Mouse (Mus musculus) megakaryocyte, adult 5-6 weeks (primary cell): ENCODE data around the gene Specc1. TPM values are rescaled to one million over a fixed set of nuclear protein-coding genes. Genes with fewer than 3 reads are reported as not detected.

ENCODE experiments used
- ATAC-seq: 2 replicates; pipeline ENCODE4 v1.8.0; 2016; ENCODE audit warnings: mild to moderate bottlenecking, inconsistent platforms; ENCODE audit not compliant: poor library complexity, severe bottlenecking
- total RNA-seq, 2 experiments: library from RNA; stranded (forward) in 1 of 2; stranded (reverse) in 1 of 2; fragments of 153-499, 151-499 nt in 1 of 2; fragments of 221-1000, 200-1000 nt in 1 of 2; gene quantifications; 2 replicates each; pipeline versions ENCODE4 v1.2.3 to v1.2.4; 2015 to 2017

Specc1 gene
- total RNA-seq, 2 experiments from 2014 or later = 23.9 to 54.5 TPM

DNA sequence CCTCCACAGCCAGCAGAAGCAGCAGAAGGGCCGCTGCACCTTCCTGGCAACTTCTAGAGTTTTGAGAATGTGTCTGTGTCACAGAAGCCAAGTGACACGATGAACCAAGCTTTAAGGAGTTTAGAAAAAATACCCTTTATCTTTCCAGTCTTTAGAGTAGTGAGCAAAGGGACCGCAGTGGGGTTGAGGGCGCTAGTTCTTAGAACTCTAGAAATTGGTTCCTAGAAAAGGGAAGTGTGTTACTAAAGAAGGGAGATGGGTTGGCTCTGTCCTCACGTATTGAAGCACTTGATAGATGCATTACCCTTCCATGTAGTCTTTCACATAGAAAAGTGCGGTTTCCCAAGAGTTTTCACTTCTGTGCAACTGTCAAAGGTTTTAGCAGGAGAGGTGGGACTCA lies 191.9 kb downstream of the Specc1 start:
- peak; percentile 56 for ATAC-seq

DNA sequence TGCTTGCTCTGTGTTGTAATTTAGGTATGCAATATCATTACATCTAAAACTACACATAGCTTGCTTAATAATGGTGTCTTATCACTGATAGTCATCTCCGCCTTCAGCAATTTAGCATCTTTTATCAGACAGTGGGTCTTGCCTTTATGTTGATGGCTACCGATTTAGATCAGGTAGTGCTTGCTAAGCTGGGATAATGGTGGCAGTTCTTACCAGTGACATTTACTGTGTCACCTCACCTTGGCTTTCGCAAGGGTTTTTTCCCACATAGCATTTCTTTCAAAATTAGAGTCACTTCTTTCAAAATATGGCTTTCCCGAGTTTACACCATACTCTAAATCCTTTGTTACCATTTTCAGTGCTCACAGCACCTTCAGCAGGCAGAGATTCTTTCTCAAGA lies 196.5 kb downstream of the Specc1 start:
- peak; percentile 38; the same call in 1 of the 2 replicates for ATAC-seq

DNA sequence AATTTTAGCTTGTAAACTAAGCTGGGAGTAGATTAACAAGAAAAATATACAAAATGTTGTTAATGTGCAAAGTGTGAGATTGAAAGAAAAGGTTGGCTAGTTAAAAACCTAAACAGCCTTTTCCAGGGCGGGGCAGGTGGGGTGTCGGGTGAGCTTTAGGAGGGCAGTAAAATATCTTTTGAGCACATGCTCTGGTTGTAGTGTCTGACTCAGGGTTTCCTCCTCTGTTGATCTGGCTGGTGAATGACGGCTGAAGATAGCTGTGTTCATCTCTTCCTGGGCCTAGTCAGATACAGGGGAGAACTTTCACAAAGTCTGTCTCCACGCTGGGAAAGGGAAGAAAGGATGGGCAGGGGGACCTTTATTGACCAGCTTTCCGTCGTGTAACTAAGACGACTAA lies 203.2 kb downstream of the Specc1 start:
- ATAC-seq = no peak

DNA sequence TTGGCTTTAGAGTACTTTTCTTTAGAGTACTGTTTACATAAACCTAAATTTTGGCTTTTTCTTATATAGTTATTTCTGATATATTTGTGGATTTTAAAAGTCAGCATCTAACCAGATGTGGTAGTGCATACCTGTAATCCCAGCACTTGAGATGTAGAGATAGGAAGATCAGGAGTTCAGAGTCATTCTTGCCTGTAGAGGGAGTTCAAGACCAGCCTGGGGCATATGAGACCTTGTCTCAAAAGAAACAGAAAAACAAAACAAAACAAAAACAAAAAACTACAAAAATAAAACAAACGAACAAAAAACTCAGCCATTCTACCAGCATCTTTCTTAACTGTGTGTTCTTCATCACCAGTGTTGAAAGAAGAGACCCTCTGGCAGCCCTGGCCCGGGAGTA lies 204.9 kb downstream of the Specc1 start:
- no peak for ATAC-seq

DNA sequence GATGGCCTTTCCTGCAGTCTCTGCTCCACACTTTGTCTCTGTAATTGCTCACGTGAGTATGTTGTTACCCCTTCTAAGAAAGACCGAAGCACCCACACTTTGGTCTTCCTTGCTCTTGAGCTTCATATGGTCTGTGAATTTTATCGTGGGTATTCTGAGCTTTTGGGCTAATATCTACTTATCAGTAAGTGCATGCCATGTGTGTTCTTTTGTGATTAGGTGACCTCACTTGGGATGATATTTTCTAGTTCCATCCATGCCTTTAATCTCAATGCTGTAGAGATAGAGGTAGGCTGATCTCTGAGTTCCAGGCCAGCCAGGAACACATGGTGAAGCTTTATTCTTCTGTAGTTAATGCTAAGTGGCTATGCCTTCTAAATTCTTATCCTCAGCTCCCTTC lies 207.8 kb downstream of the Specc1 start:
- ATAC-seq = no peak

DNA sequence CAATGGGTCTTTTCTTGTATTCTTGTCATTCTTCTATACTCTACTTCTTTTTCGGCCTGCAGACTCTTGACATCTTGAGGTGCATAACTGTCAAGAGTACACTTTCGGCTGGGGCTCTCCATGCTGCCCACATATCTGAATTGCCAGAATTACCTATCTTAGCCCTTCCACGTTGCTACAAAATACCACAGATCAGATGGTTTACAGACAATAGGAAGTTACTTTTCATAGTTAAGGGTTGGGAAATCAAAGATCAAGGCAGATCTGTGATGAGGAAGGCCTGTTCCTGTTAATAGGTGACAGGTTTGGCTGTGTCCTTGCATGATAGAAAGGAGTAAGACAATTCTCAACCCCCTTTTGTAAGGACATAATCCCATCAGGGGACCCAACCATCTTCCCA lies 209.9 kb downstream of the Specc1 start:
- peak; percentile 51 for ATAC-seq

DNA sequence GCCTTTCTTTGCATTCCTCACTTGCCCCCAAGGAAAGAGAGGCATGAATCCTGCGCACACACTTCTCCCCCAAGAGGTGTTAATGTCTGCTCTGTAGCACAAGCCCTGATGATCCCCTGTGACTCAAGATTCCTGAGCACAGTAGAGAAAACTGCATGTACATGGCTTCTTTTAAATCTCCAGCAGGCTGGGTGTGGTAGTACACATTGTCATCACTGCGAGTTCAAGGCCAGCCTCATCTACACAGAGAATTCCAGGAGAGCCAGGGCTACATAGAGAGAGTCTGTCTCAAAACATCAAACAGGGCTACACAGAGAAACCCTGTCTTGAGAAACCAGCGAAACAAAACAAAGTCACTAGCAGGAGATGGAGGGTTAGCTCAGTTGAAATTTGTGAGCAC lies 211.6 kb downstream of the Specc1 start:
- no peak for ATAC-seq

DNA sequence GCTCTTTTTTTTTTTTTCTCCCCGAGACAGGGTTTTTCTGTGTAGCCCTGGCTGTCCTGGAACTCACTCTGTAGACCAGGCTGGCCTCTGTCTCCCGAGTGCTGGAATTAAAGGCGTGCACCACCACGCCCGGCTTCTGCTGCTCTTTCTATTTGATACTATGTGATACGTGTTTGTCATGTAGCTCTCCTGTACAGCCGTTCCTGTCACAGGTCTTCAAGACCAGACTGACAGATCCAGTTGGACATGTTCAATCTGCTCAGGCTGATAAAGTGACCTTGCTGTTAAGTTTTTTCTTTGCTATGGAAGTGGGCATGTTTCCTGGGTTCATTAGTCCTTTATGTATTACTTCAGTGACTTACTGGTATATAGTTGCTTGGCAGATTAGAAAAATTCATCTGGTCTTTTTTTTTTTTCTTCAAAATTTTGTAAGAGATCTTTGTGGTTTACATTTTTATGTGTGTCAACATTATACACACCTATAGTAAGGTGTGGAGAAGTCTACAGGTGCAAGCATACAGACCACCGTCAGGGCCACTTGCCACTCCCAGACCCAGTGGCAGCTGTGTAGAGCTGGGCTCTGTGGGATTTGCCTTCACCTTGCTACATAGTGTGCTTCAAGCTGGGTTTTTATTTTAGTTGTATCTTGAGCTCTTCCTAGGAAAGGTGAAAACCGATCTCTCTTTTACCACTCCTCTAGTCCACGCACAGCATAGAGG lies 221.0 kb downstream of the Specc1 start:
- no peak for ATAC-seq

DNA sequence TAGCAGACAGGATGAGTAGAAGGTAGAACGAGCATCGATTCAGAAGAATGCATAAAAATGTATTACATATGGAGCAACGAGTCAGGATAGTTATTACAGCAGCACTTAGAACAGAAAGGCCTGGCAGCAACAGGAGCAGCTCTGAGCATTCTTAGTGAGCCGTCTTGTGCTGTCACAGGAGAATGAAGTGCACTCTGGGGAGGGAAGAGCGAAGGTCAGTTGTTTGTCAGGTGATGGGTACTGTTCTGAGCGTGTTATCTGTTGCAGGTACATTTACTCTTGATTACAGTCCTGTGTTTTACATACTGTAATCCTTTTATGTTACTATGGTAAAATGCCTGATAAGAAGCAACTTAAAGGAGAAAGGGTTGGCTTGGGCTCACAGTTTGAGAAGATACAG lies 224.2 kb downstream of the Specc1 start:
- no peak for ATAC-seq

DNA sequence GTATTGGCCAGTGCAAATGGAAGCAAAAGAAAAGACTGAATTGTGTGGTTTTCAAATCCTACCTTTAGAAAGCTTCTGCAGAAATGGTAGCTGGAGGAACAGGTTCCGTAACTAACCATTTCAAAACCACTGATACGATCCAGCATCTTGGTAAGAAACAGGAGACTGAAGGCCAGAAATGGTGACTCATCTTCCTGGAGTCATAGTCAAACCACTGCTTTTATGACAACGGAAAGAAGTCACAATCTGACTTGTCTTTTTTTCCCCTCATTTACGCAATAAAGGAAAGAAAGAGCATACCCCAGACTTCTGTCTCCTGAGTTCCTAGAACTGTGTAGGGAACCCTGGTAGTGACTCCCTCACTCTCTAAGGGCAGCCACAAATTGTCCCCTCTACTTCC lies 228.3 kb downstream of the Specc1 start:
- ATAC-seq = peak; percentile 71

DNA sequence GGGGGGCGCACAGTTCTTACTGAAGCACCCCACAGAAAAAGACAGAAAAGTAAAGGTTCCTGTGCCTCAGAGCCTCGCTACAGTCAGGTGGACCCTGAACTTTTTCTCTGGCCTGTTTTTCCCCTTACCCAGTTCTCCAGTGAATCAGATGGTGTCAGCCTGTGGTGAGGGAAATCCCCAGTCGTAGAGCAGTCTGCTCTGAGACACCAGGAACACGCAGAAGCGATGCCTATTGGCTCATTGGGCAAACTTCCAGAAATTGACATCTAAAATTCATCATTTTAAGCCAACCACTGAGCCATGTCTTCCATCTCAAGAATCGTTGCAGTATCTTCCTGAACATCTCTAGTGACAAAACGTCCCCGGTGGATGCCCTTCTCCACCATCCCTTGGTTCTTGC lies 230.5 kb downstream of the Specc1 start:
- no peak for ATAC-seq

DNA sequence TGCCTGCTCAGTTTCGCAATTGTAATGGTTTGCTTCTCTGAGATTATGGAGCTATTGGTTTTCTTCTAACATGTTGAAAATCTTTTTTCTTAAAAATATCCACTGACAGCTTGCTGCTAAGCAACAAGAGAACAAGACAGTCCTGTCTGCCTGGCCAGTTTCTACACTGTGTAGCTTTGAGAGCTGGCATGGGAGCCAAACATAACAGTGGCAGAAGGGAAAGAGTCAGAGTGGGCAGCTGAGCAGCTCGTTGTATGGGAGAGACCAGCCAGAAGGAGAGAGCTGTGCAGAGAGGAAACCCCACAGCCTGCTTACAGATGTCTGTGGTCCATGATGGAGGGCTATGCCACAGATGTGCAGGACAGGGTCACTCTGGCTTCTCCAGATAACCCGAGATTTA lies 235.5 kb downstream of the Specc1 start:
- no peak for ATAC-seq

DNA sequence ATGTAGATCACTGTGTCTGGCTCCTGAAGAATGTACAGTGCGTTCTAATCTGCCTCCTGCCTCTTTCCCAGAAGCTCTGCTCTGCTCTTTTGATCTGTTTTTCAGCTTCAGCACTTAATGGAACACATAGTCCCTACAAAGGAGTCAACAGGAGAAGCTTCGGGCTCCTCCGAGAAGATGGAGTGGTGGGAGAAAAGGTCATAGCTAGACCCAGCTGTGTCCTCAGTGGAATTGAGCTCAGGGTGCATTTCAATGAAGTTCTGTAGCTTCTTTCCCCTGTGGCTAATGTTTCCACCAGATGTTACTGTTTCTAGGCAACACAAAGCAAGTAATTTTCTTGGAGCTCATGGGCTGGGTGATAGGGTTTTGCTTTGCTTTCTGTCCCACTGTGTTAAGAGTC lies 236.6 kb downstream of the Specc1 start:
- no peak for ATAC-seq

DNA sequence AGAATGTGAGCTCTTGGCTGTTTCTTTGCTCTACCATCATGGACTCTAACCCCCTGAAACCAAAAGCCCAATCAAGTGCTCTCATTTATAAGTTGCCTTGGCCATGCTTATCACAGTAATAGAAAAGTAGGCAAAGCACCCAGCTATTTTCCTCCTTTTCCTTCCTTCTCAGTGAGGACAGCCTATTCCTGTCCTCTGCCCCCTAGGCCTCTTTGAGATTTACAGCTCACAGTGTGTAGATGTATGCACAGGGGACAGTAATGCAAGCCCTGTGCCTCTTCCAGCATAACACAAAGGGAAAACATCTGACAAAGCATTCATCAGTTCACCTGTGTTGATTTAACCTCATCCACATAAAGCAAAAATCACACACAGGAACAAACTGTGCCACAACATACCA lies 237.7 kb downstream of the Specc1 start:
- ATAC-seq = no peak

DNA sequence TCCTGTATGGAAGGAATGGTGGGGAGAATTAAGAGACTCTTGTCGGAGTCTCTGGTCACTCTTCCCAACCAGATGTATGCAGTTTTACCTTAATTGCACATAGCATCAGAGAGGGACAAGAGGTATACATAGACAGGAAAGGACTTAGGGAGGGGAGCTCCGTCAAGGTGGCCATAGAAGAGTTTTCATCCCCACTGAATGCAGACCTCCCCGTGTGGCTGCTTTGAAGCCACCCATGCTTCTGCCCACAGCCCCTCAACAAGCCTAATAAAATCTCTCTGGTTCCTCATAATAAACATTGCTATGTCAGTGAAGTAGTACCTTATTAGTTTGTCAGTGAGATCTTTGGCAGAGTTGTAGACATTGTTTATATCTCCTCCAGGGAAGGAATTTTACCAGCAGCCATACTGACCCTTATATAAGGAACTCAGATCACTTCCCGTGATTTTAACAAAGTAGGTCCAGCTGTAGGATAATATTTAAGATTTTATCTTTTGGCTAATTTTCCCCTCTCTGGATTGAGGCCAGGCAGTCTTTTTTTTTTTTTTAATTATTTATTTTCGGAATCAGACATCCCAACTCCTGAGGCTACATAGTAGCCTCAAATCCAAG lies 244.4 kb downstream of the Specc1 start:
- ATAC-seq = no peak

DNA sequence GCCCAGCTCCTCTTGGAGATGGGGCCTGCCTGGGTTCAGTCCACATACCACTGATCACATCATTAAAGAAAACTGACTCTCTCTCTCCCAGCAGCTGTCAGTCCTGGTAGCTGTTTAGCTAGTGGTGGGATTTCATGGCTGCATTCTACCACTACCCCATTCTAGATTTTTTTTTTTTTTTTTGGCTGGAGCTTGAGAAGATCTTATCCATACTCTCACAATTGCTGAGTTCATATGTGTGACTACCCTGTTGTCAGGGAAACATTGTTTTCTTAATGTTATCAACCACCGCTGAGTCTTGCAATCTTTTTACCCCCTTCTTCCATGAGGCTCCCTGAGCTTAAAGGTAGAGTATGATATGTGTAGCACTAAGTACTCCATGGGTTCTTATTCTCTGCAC lies 246.1 kb downstream of the Specc1 start:
- no peak for ATAC-seq

DNA sequence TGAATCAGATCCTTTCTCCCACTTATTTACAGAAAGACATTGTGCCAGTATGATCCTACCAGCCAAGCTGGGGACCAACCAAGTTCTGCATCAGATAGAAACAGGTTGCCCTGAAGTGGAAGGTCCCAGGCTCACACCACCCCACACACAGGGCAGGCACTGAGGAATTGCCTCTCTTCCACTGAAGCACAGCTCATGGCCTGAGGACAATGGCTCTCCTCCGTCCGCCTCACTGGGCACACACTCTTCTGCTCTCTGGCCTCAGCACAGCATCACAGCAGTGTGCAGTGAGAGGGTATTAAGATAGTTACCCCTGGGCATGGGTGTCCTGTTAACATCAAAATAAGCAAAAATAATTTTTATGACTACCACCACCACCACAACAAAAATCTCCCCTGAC lies 252.5 kb downstream of the Specc1 start:
- no peak for ATAC-seq

DNA sequence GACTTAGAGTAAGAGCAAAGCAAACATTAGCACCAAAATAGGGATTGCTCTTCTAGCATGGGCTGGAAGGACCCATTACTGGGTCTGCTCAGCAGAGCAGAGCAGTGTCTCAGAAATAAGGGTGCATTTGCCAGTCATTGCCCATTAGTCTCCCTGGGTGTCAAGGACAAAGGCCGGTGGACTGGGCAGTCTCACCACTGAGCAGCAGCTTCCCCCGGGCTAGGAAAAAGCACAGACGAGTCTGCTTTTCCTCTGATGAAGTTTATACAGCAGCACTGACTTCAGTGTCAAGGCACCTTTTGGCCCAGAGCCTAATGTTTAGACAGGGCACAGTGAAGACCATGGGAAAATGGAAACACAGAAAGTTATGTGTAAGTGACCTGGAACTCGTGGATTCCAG lies 253.3 kb downstream of the Specc1 start:
- ATAC-seq = no peak

DNA sequence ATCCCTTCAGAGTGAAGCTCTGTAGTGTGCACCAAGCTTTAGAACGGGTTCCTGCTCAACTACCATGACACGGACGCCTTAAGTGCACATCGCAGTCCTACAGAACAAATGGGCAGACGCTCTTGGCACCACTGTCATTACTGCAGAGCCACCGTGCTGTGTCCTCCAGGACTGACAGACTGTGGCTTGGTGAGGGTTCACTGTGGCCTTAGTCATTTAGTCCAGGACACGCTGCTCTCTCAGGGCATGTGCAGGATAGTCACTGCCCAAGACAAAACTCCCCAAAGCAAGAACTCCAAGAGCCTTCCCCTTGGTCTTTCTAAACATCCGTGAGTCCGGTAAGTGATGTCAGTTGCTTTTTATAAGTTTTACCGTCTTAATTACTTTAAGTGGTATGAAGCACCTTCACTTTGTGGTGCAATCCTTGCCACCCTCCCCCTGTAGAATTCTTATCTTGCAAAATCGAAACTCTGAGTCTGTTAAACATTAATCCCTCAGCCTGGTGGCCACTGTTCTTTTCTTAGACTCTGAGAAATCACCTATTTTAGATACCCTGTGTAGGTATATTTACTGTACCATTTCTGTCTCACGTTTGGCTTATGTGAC lies 256.9 kb downstream of the Specc1 start:
- no peak for ATAC-seq

DNA sequence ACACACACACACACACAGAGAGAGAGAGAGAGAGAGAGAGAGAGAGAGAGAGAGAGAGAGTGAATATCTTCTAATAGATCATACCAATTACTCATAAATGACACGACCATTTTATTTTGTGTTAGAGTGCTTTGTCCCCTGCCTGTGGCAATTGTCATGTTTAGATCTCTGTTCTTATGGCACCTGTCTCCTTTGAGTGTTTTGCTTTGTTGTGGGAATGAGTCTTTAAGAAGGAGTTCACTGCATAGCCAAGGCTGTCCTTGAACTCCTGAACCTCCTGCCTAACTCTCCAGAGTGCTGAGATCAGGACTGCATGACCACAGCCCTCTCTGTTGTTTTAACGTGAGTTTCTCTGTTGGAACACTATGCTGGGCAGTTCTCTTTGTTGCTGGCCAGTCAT lies 258.5 kb downstream of the Specc1 start:
- no peak for ATAC-seq

DNA sequence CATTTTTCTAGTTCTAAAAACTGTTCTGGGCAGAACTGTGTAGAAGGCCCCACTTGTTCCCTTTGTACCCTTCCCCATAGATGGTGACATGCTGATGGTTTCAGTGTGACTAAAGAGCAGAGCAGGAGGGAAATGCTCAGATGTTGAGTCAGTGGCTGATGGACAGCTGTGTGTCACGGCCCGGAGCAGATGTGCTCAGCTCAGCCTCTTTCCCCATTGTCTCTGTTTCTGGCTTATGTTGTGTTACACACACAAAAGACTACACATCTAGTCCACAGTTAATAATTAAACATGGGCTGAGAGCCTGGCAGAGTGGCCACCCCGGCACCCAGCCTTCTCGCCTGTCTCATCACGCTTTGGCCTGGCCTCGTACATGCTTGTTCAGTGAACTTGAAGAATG lies 261.2 kb downstream of the Specc1 start:
- ATAC-seq = peak; percentile 33; the same call in 1 of the 2 replicates

DNA sequence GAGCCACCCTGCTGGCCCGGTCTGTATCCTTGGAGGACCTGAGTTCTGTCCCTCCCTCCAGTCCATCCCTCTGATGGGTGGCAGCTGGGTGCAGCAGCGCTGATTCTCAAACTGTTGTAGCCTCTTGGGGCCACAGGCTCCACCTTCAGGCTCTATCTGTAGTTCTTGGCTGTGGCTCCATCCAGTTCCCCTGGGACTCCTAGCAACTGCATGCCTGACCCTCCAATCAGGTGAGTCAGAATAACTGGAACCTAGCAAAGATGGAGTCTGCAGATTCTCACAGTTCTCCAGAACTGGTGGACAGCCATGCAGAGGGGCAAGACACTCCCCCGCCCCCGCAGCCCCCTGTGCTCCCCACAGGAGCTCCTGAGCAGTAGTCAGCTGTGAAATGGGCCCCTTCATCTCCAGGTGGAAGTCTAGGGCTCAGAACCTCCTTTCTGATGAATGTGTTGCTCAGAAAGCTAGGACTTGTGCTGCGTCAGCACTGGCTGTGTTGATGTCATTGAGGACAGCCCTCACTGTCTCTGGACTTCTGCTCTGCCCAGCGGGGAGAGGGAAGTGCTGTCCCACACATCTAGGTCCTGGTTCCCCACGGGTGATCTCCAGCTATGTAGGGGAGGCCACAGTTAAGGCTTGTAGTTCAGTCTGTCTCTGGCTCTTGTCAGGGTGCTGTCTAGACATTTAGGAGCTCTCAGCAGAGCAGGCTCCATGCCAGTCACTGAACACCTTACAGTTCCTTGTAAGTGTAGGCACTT lies 264.4 kb downstream of the Specc1 start:
- peak; percentile 68 for ATAC-seq
